Mouse (Mus musculus): ENCODE data around the gene Ugt1a1. TPM values are rescaled to one million over a fixed set of nuclear protein-coding genes. Genes with fewer than 3 reads are reported as not detected.
A peak's percentile ranks its signal among the peaks of the same experiment; 100 is the strongest.
"Not testable (repeated sequence)": the region's sequence is repeated elsewhere in the genome, so short reads cannot be mapped to it uniquely, and the experiment has no call there.

Ugt1a1 gene
- polyA plus RNA-seq, 1 experiment from 2014 or later = 437 TPM

DNA sequence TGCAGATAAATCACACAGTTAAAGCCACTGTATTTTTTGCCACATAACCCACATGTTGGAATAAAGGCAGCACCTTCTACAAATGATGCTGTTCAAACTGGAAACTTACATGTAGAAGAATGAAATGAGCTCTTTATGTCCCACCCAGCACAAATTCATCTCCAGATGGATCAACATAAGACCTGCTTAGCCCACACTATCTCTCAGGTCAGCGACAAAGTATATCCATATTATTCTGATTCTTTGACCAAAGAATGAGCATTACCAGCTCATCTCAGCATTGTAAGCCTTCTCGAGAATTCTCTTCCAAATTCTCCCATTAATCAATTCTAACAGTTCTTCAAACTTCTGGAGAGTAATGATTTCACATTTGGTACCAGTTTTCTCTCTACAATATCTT, 10.5 kb downstream of the Ugt1a1 start:
- Histone ChIP-seq H3K9ac (replicated peaks) (no peak overlapping the region), H3K36me3 (replicated peaks; ENCODE audit: insufficient read depth, low read length) (no peaks in the 10 kb centered on the region), H3K4me1 (ENCODE audit: insufficient read depth) (no peaks in the 10 kb centered on the region), H3K4me3 (ENCODE audit: low read depth, low read length) (no peak overlapping the region), H3K27me3 (ENCODE audit: insufficient read depth, low read length) (no peaks in the 10 kb centered on the region), H3K4me2 (ENCODE audit: low read depth, low read length) (no peak overlapping the region), H3K27ac (ENCODE audit: low read depth) (no peak overlapping the region), H3K9me3 (ENCODE audit: low read length) (peaks cover 12% of the 10 kb centered on the region)
- DNase-seq (no peak), ATAC-seq (no peak)
- 40% methylated on average over 2 of the region's 2 CpGs for WGBS (ENCODE audit: insufficient replicate concordance)
- no peak for TF ChIP-seq CTCF (IDR thresholded peaks at IDR 0.05; ENCODE audit: low read depth)
- TF ChIP-seq EP300 (IDR thresholded peaks at IDR 0.05; ENCODE audit: low read depth) = no peak

DNA sequence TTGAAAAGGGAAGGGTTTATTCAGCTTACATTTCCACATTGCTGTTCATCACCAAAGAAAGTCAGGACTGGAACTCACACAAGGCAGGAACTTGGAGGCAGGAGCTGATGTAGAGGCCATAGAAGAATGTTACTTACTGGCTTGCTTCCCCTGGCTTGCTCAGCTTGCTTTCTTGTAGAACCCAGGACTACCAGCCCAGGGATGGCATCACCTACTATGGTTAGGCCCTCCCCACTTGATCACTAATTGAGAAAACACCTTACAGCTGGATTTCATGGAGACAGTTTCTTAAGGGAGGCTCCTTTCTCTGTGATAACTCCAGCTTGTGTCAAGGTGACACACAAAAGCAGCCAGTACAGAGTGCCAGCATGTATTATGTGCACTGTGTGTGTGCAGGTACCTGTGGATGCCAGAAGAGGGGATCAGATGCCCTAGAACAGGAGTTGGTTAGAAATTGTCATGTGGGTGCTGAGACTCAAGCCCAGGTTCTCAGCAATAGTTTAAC, 11.3 kb downstream of the Ugt1a1 start:
- not testable (repeated sequence) for H3K27me3 ChIP-seq (ENCODE audit: insufficient read depth, low read length); ATAC-seq; H3K27ac ChIP-seq (ENCODE audit: low read depth); H3K4me3 ChIP-seq (ENCODE audit: low read depth, low read length); H3K9ac ChIP-seq (replicated peaks); H3K4me1 ChIP-seq (ENCODE audit: insufficient read depth); H3K9me3 ChIP-seq (ENCODE audit: low read length); H3K4me2 ChIP-seq (ENCODE audit: low read depth, low read length); DNase-seq; H3K36me3 ChIP-seq (replicated peaks; ENCODE audit: insufficient read depth, low read length)

DNA sequence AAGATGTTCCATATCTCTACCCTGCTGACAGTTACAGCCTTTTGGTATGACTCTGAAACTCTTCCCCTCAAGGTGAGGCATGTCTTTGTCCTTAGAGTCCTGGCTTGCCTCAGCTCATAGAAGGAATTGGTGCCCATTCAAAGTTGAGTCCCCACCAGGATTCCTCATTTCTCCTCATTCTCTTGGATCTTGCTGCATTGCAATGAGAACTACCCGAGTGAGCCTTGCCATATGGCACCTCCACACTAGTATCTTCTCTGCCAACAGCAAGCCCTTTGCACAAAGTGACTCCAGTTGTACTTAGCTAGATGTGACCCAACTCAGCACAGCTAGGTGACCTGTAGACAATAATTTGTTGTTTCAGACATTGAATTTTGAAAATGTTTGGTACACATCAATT, 11.8 kb downstream of the Ugt1a1 start:
- H3K9ac ChIP-seq (replicated peaks) = no peak overlapping the region
- H3K9me3 ChIP-seq (ENCODE audit: low read length) = peaks cover 13% of the 10 kb centered on the region
- H3K36me3 ChIP-seq (replicated peaks; ENCODE audit: insufficient read depth, low read length) = no peaks in the 10 kb centered on the region
- no peak overlapping the region for H3K27ac ChIP-seq (ENCODE audit: low read depth)
- no peak for ATAC-seq
- TF ChIP-seq EP300 (IDR thresholded peaks at IDR 0.05; ENCODE audit: low read depth) = no peak
- no peak for TF ChIP-seq CTCF (IDR thresholded peaks at IDR 0.05; ENCODE audit: low read depth)
- no peaks in the 10 kb centered on the region for H3K4me1 ChIP-seq (ENCODE audit: insufficient read depth)
- no peak overlapping the region for H3K4me2 ChIP-seq (ENCODE audit: low read depth, low read length)
- no peaks in the 10 kb centered on the region for H3K27me3 ChIP-seq (ENCODE audit: insufficient read depth, low read length)
- 38% methylated on average over 1 of the region's 1 CpGs for WGBS (ENCODE audit: insufficient replicate concordance)
- no peak overlapping the region for H3K4me3 ChIP-seq (ENCODE audit: low read depth, low read length)
- peak; percentile 32 for DNase-seq

DNA sequence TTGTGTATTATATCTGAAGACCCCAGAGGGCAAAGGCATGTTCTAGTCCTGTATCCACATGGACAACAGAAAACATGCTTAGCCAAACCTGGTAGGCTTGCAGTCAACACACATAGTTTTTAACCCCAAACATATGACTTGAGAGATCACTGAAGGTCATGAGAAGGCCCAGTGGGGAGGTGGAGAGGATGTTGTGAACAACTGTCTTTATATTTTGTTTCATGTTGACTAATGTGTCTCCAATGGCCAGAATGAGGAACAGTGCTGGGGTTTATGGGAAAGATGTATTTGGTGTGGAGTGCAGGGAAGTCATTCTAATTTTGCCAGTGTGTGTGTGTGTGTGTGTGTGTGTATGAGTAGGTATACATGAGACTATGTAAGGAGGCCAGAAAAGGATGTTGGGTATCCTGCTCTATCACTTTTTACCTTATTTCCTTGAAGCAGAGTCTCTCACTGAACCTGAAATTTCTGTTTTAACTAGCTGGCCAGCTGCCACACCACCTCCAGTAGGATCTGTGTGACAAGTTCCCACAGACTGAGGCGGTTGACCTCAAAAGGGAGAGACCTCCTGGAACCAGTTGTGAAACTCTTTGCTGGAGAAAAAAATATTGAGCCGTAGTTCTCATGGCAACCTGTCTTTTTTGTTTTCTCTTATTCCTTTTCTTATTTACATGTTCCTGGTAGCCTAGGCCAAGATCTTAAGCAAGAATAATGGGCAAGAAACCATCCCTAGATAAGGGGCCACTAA, 12.4 kb downstream of the Ugt1a1 start:
- no peaks in the 10 kb centered on the region for H3K27me3 ChIP-seq (ENCODE audit: insufficient read depth, low read length)
- DNase-seq (peak; percentile 71), ATAC-seq (no peak)
- WGBS (ENCODE audit: insufficient replicate concordance) = 52% methylated on average over 2 of the region's 2 CpGs
- TF ChIP-seq CTCF (IDR thresholded peaks at IDR 0.05; ENCODE audit: low read depth) = no peak
- TF ChIP-seq EP300 (IDR thresholded peaks at IDR 0.05; ENCODE audit: low read depth) = no peak
- no peak overlapping the region for H3K4me3 ChIP-seq (ENCODE audit: low read depth, low read length)
- no peaks in the 10 kb centered on the region for H3K36me3 ChIP-seq (replicated peaks; ENCODE audit: insufficient read depth, low read length)
- H3K4me1 ChIP-seq (ENCODE audit: insufficient read depth) = no peaks in the 10 kb centered on the region
- H3K9me3 ChIP-seq (ENCODE audit: low read length) = peaks cover 13% of the 10 kb centered on the region
- H3K4me2 ChIP-seq (ENCODE audit: low read depth, low read length) = no peak overlapping the region
- no peak overlapping the region for H3K27ac ChIP-seq (ENCODE audit: low read depth)
- H3K9ac ChIP-seq (replicated peaks) = no peak overlapping the region

DNA sequence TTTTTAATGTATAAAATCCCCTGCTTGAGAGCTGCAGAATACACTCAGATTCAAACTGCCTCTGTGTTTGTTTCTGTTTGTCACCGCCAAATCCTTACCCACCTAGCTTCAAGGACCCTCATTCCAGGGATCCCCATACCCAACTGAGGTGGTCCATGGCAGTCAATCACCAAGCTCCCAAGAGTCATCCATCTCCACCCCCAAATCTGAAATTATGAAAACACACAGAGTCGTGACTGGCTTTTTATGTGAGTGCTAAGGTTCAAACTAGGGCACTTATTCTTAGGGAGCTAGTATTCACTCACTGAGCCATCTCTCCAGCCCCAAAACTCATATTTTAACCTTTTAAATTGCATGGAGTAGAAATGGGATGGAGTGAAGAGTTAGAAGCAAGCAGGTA, 13.5 kb downstream of the Ugt1a1 start:
- WGBS (ENCODE audit: insufficient replicate concordance) = 35% methylated on average over 2 of the region's 2 CpGs
- H3K27me3 ChIP-seq (ENCODE audit: insufficient read depth, low read length); H3K4me2 ChIP-seq (ENCODE audit: low read depth, low read length); H3K9ac ChIP-seq (replicated peaks); ATAC-seq; H3K36me3 ChIP-seq (replicated peaks; ENCODE audit: insufficient read depth, low read length); DNase-seq; H3K4me3 ChIP-seq (ENCODE audit: low read depth, low read length); H3K4me1 ChIP-seq (ENCODE audit: insufficient read depth); H3K27ac ChIP-seq (ENCODE audit: low read depth): not testable (repeated sequence)
- peaks cover 17% of the 10 kb centered on the region for H3K9me3 ChIP-seq (ENCODE audit: low read length)

DNA sequence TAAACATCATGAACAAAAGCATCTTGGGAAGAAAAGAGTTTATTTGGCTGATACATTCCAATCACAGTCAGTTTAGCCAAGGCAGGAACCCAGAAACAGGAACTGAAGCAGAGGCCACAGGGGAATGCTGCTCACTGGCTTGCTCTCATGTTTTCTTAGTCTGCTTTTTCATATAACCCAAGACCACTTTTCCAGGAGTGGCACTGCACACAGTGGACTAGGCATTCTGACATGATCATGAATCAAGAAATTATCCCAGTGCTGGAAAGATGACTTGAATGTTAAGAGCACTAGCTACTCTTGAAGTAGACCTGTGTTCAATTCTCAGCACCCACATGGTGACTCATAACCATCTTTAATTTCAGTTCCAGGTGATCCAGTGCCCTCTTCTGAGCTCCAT, 14.0 kb downstream of the Ugt1a1 start:
- Histone ChIP-seq H3K36me3 (replicated peaks; ENCODE audit: insufficient read depth, low read length) (no peaks in the 10 kb centered on the region), H3K27ac (ENCODE audit: low read depth) (no peak overlapping the region), H3K4me2 (ENCODE audit: low read depth, low read length) (no peak overlapping the region), H3K4me3 (ENCODE audit: low read depth, low read length) (no peak overlapping the region), H3K4me1 (ENCODE audit: insufficient read depth) (no peaks in the 10 kb centered on the region), H3K9me3 (ENCODE audit: low read length) (peaks cover 17% of the 10 kb centered on the region), H3K9ac (replicated peaks) (no peak overlapping the region), H3K27me3 (ENCODE audit: insufficient read depth, low read length) (no peaks in the 10 kb centered on the region)
- no peak for ATAC-seq
- TF ChIP-seq CTCF (IDR thresholded peaks at IDR 0.05; ENCODE audit: low read depth) (no peak), EP300 (IDR thresholded peaks at IDR 0.05; ENCODE audit: low read depth) (no peak)
- no peak for DNase-seq
